Mouse (Mus musculus) kidney, adult 2 months (tissue): Measurements from ENCODE around the gene Vac14. TPM values are rescaled to one million over a fixed set of nuclear protein-coding genes. Genes with fewer than 3 reads are reported as not detected.

Source experiments
- DNase-seq: peaks from one replicate; pipeline ENCODE4 v3.0.0; 2021
- H3K27ac ChIP-seq: fragments of 200-500 bp; 2 replicates; pipeline ENCODE4 v1.5.1; 2012; ENCODE audit warnings: low read depth, low read length, control low read depth, inconsistent platforms; ENCODE audit not compliant: insufficient read depth
- H3K27me3 ChIP-seq: fragments of 200-500 bp; replicated peaks from 2 replicates; pipeline ENCODE4 v1.6.1; 2012; ENCODE audit warnings: mild to moderate bottlenecking, moderate library complexity, low read length, inconsistent platforms; ENCODE audit not compliant: control insufficient read depth, insufficient read depth
- H3K36me3 ChIP-seq: fragments of 200-500 bp; 2 replicates; pipeline ENCODE4 v1.6.1; 2012; ENCODE audit warnings: mild to moderate bottlenecking, moderate library complexity, low read length, inconsistent platforms; ENCODE audit not compliant: control insufficient read depth, insufficient read depth
- H3K4me1 ChIP-seq: fragments of 200-500 bp; 2 replicates; pipeline ENCODE4 v1.6.1; 2011; ENCODE audit warnings: low read length; ENCODE audit not compliant: control insufficient read depth, insufficient read depth
- H3K4me3 ChIP-seq: fragments of 200-500 bp; 2 replicates; pipeline ENCODE4 v1.5.1; 2011; ENCODE audit warnings: mild to moderate bottlenecking, low read depth, low read length, control low read depth; ENCODE audit not compliant: insufficient read depth
- CTCF ChIP-seq: fragments of 200-500 bp; conservative IDR thresholded peaks from 2 replicates; pipeline ENCODE4 v1.5.1; 2011; ENCODE audit warnings: low read depth, mild to moderate bottlenecking, control low read depth, low read length, moderate library complexity, mixed read lengths; ENCODE audit not compliant: insufficient read depth, insufficient read length
- POLR2A ChIP-seq: fragments of 200-500 bp; IDR thresholded peaks from one replicate; pipeline ENCODE4 v1.6.1; 2011; ENCODE audit warnings: low read depth, low read length, control low read depth
- WGBS: fragments of 180-500 bp; shearing (Covaris S2); methylation state at CpG from one replicate; pipeline ENCODE4 v1.1.7; 2018; 5-methylcytosine and 5-hydroxymethylcytosine counted together
- polyA plus RNA-seq: library from polyadenylated mRNA; depleted of rRNA; stranded (reverse); fragments of >200 nt; gene quantifications from 2 replicates; pipeline ENCODE4 v1.2.3, GENCODE M21; 2012

Vac14 gene
- polyA plus RNA-seq, 1 experiment: 36.8 TPM

GRCm38 (mm10) chr8:110714827-110715519 lies 96.6 kb downstream of the Vac14 start:
- H3K4me1 ChIP-seq: peaks cover 11% of the 10 kb centered on the region
- TF ChIP-seq CTCF (no peak), POLR2A (no peak)
- no peaks in the 10 kb centered on the region for H3K27me3 ChIP-seq
- H3K36me3 ChIP-seq: no peaks in the 10 kb centered on the region
- no peak for DNase-seq
- no peak overlapping the region for H3K4me3 ChIP-seq
- H3K27ac ChIP-seq: peak overlapping the region; percentile 77; the same call in 1 of the 2 replicates
- WGBS: 93% methylated on average over 15 of the region's 15 CpGs

GRCm38 (mm10) chr8:110716075-110716474 lies 97.7 kb downstream of the Vac14 start:
- Histone ChIP-seq H3K36me3 (no peaks in the 10 kb centered on the region), H3K27ac (peak overlapping the region; percentile 77), H3K27me3 (no peaks in the 10 kb centered on the region), H3K4me3 (no peak overlapping the region), H3K4me1 (peaks cover 11% of the 10 kb centered on the region)
- 57% methylated on average over 4 of the region's 4 CpGs for WGBS
- peak; percentile 83 for DNase-seq
- no peak for TF ChIP-seq POLR2A
- no peak for TF ChIP-seq CTCF

- Histone ChIP-seq H3K4me3 (no peak overlapping the region), H3K27ac (no peak overlapping the region), H3K27me3 (no peaks in the 10 kb centered on the region), H3K36me3 (no peaks in the 10 kb centered on the region), H3K4me1 (peaks cover 8% of the 10 kb centered on the region)
- no peak for DNase-seq
- TF ChIP-seq POLR2A: no peak
- TF ChIP-seq CTCF: no peak
- WGBS: 64% methylated on average over 7 of the region's 7 CpGs
Observed at GRCm38 (mm10) chr8:110717131-110717530, 98.7 kb downstream of the Vac14 start.

GRCm38 (mm10) chr8:110718209-110718968 lies 100.0 kb downstream of the Vac14 start:
- Histone ChIP-seq H3K27me3 (no peaks in the 10 kb centered on the region), H3K4me3 (no peak overlapping the region), H3K27ac (peak overlapping the region; percentile 19; the same call in 1 of the 2 replicates), H3K36me3 (no peaks in the 10 kb centered on the region), H3K4me1 (peaks cover 8% of the 10 kb centered on the region)
- no peak for TF ChIP-seq CTCF
- TF ChIP-seq POLR2A: no peak
- peak; percentile 20 for DNase-seq
- 80% methylated on average over 8 of the region's 8 CpGs for WGBS

- DNase-seq: peak; percentile 73
- WGBS: 60% methylated on average over 12 of the region's 12 CpGs
- no peak overlapping the region for H3K4me3 ChIP-seq
- no peaks in the 10 kb centered on the region for H3K36me3 ChIP-seq
- H3K27me3 ChIP-seq: no peaks in the 10 kb centered on the region
- H3K4me1 ChIP-seq: peaks cover 8% of the 10 kb centered on the region
- H3K27ac ChIP-seq: peak overlapping the region; percentile 19
- TF ChIP-seq POLR2A (no peak), CTCF (no peak)
Observed at GRCm38 (mm10) chr8:110718969-110719670, 100.7 kb downstream of the Vac14 start.

GRCm38 (mm10) chr8:110719898-110720653 lies 101.7 kb downstream of the Vac14 start:
- Histone ChIP-seq H3K4me3 (no peak overlapping the region), H3K27me3 (no peaks in the 10 kb centered on the region), H3K4me1 (peaks cover 8% of the 10 kb centered on the region), H3K27ac (peak overlapping the region; percentile 15; the same call in 1 of the 2 replicates), H3K36me3 (no peaks in the 10 kb centered on the region)
- WGBS: 77% methylated on average over 6 of the region's 6 CpGs
- TF ChIP-seq CTCF (no peak), POLR2A (no peak)
- DNase-seq: no peak
